Mouse (Mus musculus) heart, embryonic 12.5 days (tissue): ENCODE measurements around the gene Inpp5k. TPM values are rescaled to one million over a fixed set of nuclear protein-coding genes. Genes with fewer than 3 reads are reported as not detected.
A peak's percentile ranks its signal among the peaks of the same experiment; 100 is the strongest.

ENCODE experiments used
- ATAC-seq: fragments of 200-750 bp; cut with Nextera tagmentation; 2 replicates; pipeline ENCODE4 v1.8.0; 2017; ENCODE audit warnings: moderate TSS enrichment, moderate library complexity; ENCODE audit not compliant: insufficient number of reproducible peaks, low FRiP score
- H3K27ac ChIP-seq: fragments of 300-500 bp; sonication (generic); 2 replicates; pipeline ENCODE4 v1.5.1; 2016; ENCODE audit warnings: mild to moderate bottlenecking, moderate library complexity; ENCODE audit not compliant: poor library complexity, severe bottlenecking
- H3K27me3 ChIP-seq: fragments of 300-500 bp; sonication (generic); replicated peaks from 2 replicates; pipeline ENCODE4 v1.6.1; 2016; ENCODE audit warnings: mild to moderate bottlenecking, moderate library complexity
- H3K36me3 ChIP-seq: fragments of 300-500 bp; sonication (generic); 2 replicates; pipeline ENCODE4 v1.6.1; 2016; ENCODE audit warnings: mild to moderate bottlenecking, moderate library complexity
- H3K4me1 ChIP-seq: fragments of 300-500 bp; sonication (generic); replicated peaks from 2 replicates; pipeline ENCODE4 v1.6.1; 2016; ENCODE audit warnings: mild to moderate bottlenecking
- H3K4me2 ChIP-seq: fragments of 300-500 bp; sonication (generic); 2 replicates; pipeline ENCODE4 v1.6.1; 2016; ENCODE audit warnings: mild to moderate bottlenecking, moderate library complexity
- H3K4me3 ChIP-seq: fragments of 300-500 bp; sonication (generic); 2 replicates; pipeline ENCODE4 v1.5.1; 2016; ENCODE audit warnings: mild to moderate bottlenecking
- H3K9ac ChIP-seq: fragments of 300-500 bp; sonication (generic); 2 replicates; pipeline ENCODE4 v1.6.1; 2016; ENCODE audit warnings: mild to moderate bottlenecking, moderate library complexity
- H3K9me3 ChIP-seq: fragments of 300-500 bp; sonication (generic); replicated peaks from 2 replicates; pipeline ENCODE4 v1.6.1; 2016; ENCODE audit warnings: mild to moderate bottlenecking, moderate library complexity
- WGBS: fragments of 180-500 bp; shearing (Covaris S2); methylation state at CpG from one replicate; pipeline ENCODE4 v1.1.7; 2016; 5-methylcytosine and 5-hydroxymethylcytosine counted together
- polyA plus RNA-seq: library from polyadenylated mRNA; unstranded; fragments of >200 nt; fragmentation: Nextera tagmentation; extraction: Ambion mirVana; gene quantifications from 2 replicates; pipeline ENCODE4 v1.2.1, GENCODE M21; 2016

Gene Inpp5k
- polyA plus RNA-seq, 1 experiment from 2014 or later: 17.3 TPM

- no peak overlapping the region for H3K4me3 ChIP-seq
These were observed 17.0 kb downstream of the Inpp5k start for GRCm38 (mm10) chr11:75647681-75648211.

DNA sequence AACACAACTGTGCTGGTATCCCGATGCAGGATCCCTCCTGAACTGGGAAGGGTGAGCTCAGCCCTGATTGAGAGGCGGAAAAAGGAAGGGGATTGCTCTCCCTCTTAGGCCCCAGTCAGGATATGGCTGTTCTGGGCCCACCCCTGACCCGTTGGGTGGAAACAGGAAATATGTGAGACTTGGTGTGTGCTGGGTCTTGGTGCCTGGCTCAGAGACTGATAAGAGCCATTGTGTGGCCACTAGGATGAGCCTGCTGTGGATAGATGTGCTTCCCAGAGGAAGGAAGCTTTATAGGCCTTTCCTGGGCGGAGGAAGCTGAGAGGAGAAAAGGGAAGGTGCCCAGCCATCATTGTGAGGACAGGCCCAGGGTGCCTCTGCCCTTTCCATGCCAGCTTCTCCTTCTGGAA, 18.4 kb downstream of the Inpp5k start:
- H3K9ac ChIP-seq: no peak overlapping the region
- peaks cover 46% of the 10 kb centered on the region for H3K4me1 ChIP-seq
- WGBS: 49% methylated on average over 4 of the region's 4 CpGs
- peaks cover 11% of the 10 kb centered on the region for H3K36me3 ChIP-seq
- ATAC-seq: peak; percentile 33; the same call in 1 of the 2 replicates
- peak overlapping the region; percentile 89 for H3K27ac ChIP-seq
- H3K4me3 ChIP-seq: no peak overlapping the region
- H3K4me2 ChIP-seq: no peak overlapping the region
- H3K27me3 ChIP-seq: no peaks in the 10 kb centered on the region
- no peaks in the 10 kb centered on the region for H3K9me3 ChIP-seq

More at GRCm38 (mm10) chr11:75647681-75648211, 17.0 kb downstream of the Inpp5k start:
- Histone ChIP-seq H3K36me3 (peaks cover 11% of the 10 kb centered on the region), H3K27me3 (no peaks in the 10 kb centered on the region), H3K4me2 (no peak overlapping the region), H3K4me1 (peaks cover 33% of the 10 kb centered on the region), H3K9ac (no peak overlapping the region), H3K9me3 (no peaks in the 10 kb centered on the region), H3K27ac (peak overlapping the region; percentile 89; the same call in 1 of the 2 replicates)
- WGBS: 68% methylated on average over 6 of the region's 6 CpGs
- no peak for ATAC-seq

GRCm38 (mm10) chr11:75650311-75650710, 19.5 kb downstream of the Inpp5k start, which contains the start of gene Myo1c:
Gene Myo1c, plus strand, starts transcription at chr11:75650504.
- Histone ChIP-seq H3K9me3 (no peaks in the 10 kb centered on the region), H3K4me3 (peak within 1 kb of the TSS; percentile 66), H3K27ac (peak within 1 kb of the TSS; percentile 89), H3K4me2 (peak within 1 kb of the TSS; percentile 83), H3K27me3 (no peaks in the 10 kb centered on the region), H3K4me1 (peaks cover 58% of the 10 kb centered on the region), H3K36me3 (peaks cover 6% of the 10 kb centered on the region), H3K9ac (peak within 1 kb of the TSS; percentile 81)
- WGBS: 58% methylated on average over 7 of the region's 7 CpGs
- ATAC-seq: no peak

GRCm38 (mm10) chr11:75650958-75651425, 20.2 kb downstream of the Inpp5k start:
- ATAC-seq: no peak
- no peaks in the 10 kb centered on the region for H3K9me3 ChIP-seq
- H3K27ac ChIP-seq: peak overlapping the region; percentile 89
- WGBS: 40% methylated on average over 13 of the region's 13 CpGs
- peak overlapping the region; percentile 66 for H3K4me3 ChIP-seq
- H3K36me3 ChIP-seq: no peaks in the 10 kb centered on the region
- peak overlapping the region; percentile 81 for H3K9ac ChIP-seq
- peak overlapping the region; percentile 83 for H3K4me2 ChIP-seq
- H3K27me3 ChIP-seq: no peaks in the 10 kb centered on the region
- peaks cover 59% of the 10 kb centered on the region for H3K4me1 ChIP-seq

GRCm38 (mm10) chr11:75651426-75652221, 20.8 kb downstream of the Inpp5k start:
- Histone ChIP-seq H3K27me3 (no peaks in the 10 kb centered on the region), H3K4me2 (peak overlapping the region; percentile 83), H3K9ac (peak overlapping the region; percentile 81), H3K4me1 (peaks cover 63% of the 10 kb centered on the region), H3K36me3 (no peaks in the 10 kb centered on the region), H3K9me3 (no peaks in the 10 kb centered on the region), H3K4me3 (peak overlapping the region; percentile 66), H3K27ac (peak overlapping the region; percentile 89)
- whole genome bisulfite sequencing: under 1% methylated on average over 54 of the region's 54 CpGs
- peak; percentile 81 for ATAC-seq

DNA sequence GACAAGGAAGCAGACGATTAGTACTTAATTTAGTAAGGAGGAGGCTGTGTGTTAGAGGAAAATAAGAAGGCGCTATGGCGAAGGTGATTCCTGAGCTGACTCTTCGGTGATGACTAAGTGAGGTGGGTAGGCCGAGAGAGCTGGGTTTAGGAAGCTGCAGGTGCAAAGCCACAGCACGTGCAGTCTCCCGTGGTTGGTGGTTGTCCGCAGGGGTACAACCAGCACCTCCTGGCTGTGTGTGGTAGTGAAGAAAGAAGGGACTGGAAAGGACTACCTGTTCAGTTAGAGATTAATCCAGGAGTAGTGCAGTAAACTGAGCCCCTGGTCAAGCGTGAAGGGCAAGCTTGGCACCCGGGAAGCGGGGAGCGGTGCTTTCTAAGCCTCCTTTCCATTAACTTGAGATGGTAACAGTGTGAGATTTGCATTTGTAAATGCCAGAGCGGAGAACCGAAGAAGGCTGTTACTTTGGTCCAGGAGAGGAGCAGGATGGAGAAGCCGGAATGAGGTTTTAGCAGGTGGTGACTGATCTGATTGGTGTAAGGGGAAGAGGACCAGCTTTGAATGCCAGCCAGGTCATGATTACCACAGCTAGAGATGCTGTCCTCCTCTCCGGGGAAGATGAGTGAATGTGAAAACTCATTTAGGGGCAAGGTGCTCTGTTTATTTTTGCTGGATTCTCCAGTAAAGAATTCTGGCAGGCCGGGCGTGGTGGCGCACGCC, 21.6 kb downstream of the Inpp5k start:
- Histone ChIP-seq H3K4me1 (peaks cover 71% of the 10 kb centered on the region), H3K27ac (peak overlapping the region; percentile 1; the same call in 1 of the 2 replicates), H3K36me3 (peaks cover 3% of the 10 kb centered on the region; the same call in 1 of the 2 replicates), H3K9me3 (no peaks in the 10 kb centered on the region), H3K4me3 (peak overlapping the region; percentile 66), H3K27me3 (no peaks in the 10 kb centered on the region), H3K4me2 (peak overlapping the region; percentile 83), H3K9ac (peak overlapping the region; percentile 81)
- WGBS: 23% methylated on average over 20 of the region's 20 CpGs
- no peak for ATAC-seq

DNA sequence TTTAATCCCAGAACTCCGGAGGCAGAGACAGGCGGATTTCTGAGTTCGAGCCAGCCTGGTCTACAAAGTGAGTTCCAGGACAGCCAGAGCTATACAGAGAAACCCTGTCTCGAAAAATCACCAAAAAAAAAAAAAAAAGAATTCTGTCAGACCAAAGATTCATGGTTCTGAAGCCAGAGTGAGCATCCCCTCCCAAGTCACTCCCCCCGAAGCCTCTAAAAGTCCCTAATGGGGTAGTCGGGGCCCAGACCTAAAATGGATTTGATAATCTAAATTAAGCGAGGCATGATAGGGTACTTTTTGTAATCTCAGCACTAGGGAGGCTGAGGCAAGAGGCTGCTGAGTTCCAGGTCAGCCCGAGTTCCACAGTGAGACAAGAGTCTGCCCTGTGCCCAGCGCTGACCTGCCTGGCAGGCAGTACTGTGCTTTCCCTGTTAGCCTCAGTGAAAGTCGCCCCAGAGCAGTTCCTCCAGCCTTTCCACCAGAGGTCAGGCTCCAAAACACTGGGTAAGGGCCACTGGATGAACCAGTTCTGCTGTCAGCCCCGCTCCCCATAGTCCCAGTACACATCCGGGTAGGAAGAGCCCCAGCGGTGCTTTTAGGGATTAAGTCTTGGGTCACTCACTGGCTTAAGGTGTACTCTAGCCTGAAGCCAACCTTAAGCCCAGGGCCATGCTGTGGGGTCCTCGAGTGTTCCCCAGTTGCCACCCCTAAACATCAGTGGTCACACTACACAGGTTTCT, 22.3 kb downstream of the Inpp5k start:
- 29% methylated on average over 14 of the region's 14 CpGs for WGBS
- peak overlapping the region; percentile 70 for H3K9ac ChIP-seq
- ATAC-seq: no peak

GRCm38 (mm10) chr11:75653781-75654470, 23.1 kb downstream of the Inpp5k start:
- ATAC-seq: peak; percentile 77
- Histone ChIP-seq H3K27ac (peak overlapping the region; percentile 91), H3K4me3 (peak overlapping the region; percentile 57), H3K4me1 (peaks cover 58% of the 10 kb centered on the region), H3K9me3 (no peaks in the 10 kb centered on the region), H3K27me3 (no peaks in the 10 kb centered on the region), H3K36me3 (peaks cover 19% of the 10 kb centered on the region), H3K9ac (peak overlapping the region; percentile 70), H3K4me2 (peak overlapping the region; percentile 83)
- WGBS: under 1% methylated on average over 44 of the region's 45 CpGs

More for the DNA sequence above, 22.3 kb downstream of the Inpp5k start:
- peak overlapping the region; percentile 83 for H3K4me2 ChIP-seq
- no peaks in the 10 kb centered on the region for H3K9me3 ChIP-seq
- H3K4me3 ChIP-seq: peak overlapping the region; percentile 66
- H3K27ac ChIP-seq: peak overlapping the region; percentile 91
- peaks cover 11% of the 10 kb centered on the region for H3K36me3 ChIP-seq
- peaks cover 66% of the 10 kb centered on the region for H3K4me1 ChIP-seq
- no peaks in the 10 kb centered on the region for H3K27me3 ChIP-seq

GRCm38 (mm10) chr11:75654471-75655390, 23.9 kb downstream of the Inpp5k start:
- peaks cover 57% of the 10 kb centered on the region for H3K4me1 ChIP-seq
- WGBS: 29% methylated on average over 25 of the region's 25 CpGs
- H3K27ac ChIP-seq: peak overlapping the region; percentile 91
- peaks cover 26% of the 10 kb centered on the region for H3K36me3 ChIP-seq
- ATAC-seq: no peak
- peak overlapping the region; percentile 73 for H3K4me3 ChIP-seq
- H3K27me3 ChIP-seq: no peaks in the 10 kb centered on the region
- H3K9me3 ChIP-seq: no peaks in the 10 kb centered on the region
- H3K4me2 ChIP-seq: peak overlapping the region; percentile 83
- peak overlapping the region; percentile 92 for H3K9ac ChIP-seq
